Mouse (Mus musculus) bone marrow macrophage, adult 2 months (primary cell): ENCODE measurements around the gene 4930564D02Rik. TPM values are rescaled to one million over a fixed set of nuclear protein-coding genes. Genes with fewer than 3 reads are reported as not detected.

Source experiments
- H3K27ac ChIP-seq: 2 replicates; pipeline ENCODE4 v1.5.1; 2012; ENCODE audit warnings: low read depth, low read length; ENCODE audit not compliant: insufficient read depth
- H3K4me1 ChIP-seq: 2 replicates; pipeline ENCODE4 v1.6.1; 2012; ENCODE audit warnings: low read length; ENCODE audit not compliant: control insufficient read depth, insufficient read depth
- H3K4me3 ChIP-seq: 2 replicates; pipeline ENCODE4 v1.5.1; 2012; ENCODE audit warnings: mild to moderate bottlenecking, low read length, moderate library complexity; ENCODE audit not compliant: insufficient read depth
- CTCF ChIP-seq: IDR thresholded peaks from 2 replicates; pipeline ENCODE4 v1.5.1; 2012; ENCODE audit warnings: low read depth, mild to moderate bottlenecking, low read length, moderate library complexity
- POLR2A ChIP-seq: IDR thresholded peaks from 2 replicates; pipeline ENCODE4 v1.6.1; 2012; ENCODE audit warnings: mild to moderate bottlenecking, low read depth, low read length, borderline replicate concordance
- polyA plus RNA-seq: library from polyadenylated mRNA; stranded (reverse); fragments of >200 nt; gene quantifications from 2 replicates; pipeline ENCODE4 v1.2.4, GENCODE M21; 2012; ENCODE audit not compliant: missing spikeins, insufficient read depth, insufficient read length

The 4930564D02Rik gene
- polyA plus RNA-seq, result not detected in 2 replicates

GRCm38 (mm10) chr3:105066544-105066943 lies at the start of gene 4930564D02Rik:
TSS of gene 4930564D02Rik (plus strand) at chr3:105066844.
- Histone ChIP-seq H3K4me3 (no peak within 1 kb of the TSS), H3K4me1 (peaks cover 2% of the 10 kb centered on the region; the same call in 1 of the 2 replicates), H3K27ac (no peak within 1 kb of the TSS)
- TF ChIP-seq POLR2A (no peak), CTCF (no peak)

DNA sequence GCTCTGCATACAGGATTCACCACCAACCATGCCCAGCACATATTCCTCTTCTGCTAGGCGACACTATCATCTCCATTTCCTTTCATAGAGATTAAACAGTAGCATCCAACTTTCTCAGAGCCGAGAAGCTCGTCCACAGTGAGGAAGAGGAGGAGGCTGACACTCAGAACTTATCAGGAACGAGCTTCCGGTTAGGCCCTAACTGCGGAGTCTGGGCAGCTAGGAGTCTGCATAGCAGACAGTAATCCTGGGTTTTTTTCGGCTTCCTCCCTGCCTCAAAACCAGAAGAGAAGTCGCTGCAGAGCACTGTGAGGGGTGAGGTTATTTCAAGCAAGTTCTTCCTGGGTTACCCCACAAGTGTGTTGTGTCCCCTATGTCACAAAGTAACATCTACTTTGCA lies 49.3 kb upstream of the 4930564D02Rik start:
- Histone ChIP-seq H3K4me3 (no peak overlapping the region), H3K4me1 (peaks cover 54% of the 10 kb centered on the region), H3K27ac (no peak overlapping the region)
- TF ChIP-seq POLR2A (no peak), CTCF (no peak)

DNA sequence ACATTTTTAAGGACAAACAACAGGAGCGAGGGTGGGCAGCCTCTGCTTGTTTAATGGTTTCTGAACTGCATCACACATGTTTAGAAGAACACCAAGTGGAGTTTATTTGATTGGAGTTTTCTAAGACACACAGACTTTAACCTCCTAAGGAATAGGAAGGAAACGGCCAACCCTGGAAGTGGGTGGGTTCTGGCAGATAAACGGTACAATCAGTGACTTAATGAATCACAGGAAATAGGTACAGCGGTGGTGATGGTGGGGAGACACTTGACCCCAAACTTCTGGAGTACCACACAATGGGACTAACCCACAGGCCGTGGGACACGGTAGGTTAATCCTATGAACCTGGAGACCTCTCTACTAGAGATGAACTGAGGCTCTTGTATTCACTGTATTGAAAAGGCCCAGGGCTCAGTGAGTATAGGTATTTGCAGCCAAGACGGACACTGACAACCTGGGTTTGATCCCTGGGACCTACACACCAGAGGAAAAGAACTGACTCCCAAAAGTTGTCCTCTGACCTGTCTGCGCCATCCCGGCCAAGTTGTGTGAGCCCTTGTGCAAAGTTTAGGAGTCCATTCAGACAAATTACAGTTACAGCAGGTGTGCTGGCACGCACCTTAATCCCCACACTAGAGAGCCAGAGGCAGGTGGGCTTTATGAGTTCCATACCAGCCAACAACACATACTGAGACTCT lies 48.4 kb upstream of the 4930564D02Rik start:
- H3K4me1 ChIP-seq, result peaks cover 62% of the 10 kb centered on the region
- no peak overlapping the region for H3K4me3 ChIP-seq
- TF ChIP-seq CTCF (no peak), POLR2A (no peak)
- no peak overlapping the region for H3K27ac ChIP-seq

DNA sequence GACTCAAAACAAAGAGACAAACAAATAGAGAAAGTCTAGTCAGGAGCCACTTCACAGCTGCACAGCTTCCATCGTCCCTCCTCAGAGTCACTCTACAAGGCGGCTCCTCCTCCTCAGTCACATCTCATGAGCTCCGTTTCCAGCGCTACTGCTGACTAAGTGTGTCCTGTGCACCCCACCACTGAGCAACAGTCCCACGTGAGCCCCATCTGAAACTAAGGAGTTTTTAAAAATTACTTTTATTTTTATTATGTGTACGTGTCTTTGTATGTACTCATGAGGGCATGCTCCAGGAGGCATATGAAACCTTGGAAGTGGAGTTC lies 47.9 kb upstream of the 4930564D02Rik start:
- no peak overlapping the region for H3K4me3 ChIP-seq
- no peak for TF ChIP-seq CTCF
- TF ChIP-seq POLR2A, result no peak
- peaks cover 64% of the 10 kb centered on the region for H3K4me1 ChIP-seq
- H3K27ac ChIP-seq, result no peak overlapping the region

DNA sequence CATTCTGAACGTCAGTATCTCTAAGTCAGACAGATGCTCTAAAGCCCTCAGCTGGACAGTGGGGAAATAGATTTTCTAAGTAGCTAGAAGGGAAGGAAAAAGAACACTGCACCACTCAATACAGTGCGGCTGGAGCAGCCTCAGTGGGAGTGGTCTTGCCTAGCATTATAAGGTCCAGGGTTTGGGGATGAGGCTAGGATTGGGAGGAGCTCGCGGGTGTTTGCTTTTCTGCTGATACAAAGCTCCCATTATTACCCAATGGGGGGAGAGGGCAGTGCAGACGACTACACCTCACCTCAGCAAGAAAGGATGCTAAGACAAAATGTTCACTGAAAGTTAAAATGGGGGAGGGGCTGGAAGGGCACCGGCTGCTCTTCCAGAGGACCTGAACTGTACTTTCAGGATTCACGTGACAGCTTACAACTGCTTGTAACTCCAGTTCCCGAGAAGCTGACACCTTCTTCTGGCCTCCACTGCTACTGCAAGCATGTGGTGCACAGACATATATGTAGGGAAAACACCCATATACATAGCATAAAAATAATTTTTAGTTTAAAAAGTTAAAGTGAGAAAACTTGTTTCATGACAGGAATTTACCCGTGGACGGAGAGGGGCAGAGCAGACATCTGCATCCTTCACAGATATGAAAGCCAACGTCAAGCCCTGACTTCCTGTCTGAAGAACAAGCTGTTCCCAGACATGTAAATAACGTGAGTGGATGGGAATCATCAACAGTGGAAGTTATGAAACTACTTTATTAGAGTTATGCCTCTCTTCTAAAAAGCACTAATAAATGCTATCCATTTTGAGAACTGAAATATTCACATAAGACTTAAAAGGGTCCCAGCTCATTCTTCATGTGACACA lies 46.6 kb upstream of the 4930564D02Rik start:
- no peak for TF ChIP-seq POLR2A
- no peak for TF ChIP-seq CTCF
- H3K27ac ChIP-seq, result no peak overlapping the region
- no peak overlapping the region for H3K4me3 ChIP-seq
- H3K4me1 ChIP-seq, result peaks cover 75% of the 10 kb centered on the region

GRCm38 (mm10) chr3:105023371-105024005 lies 43.2 kb upstream of the 4930564D02Rik start:
- Histone ChIP-seq H3K27ac (peak overlapping the region; percentile 99), H3K4me1 (peaks cover 57% of the 10 kb centered on the region), H3K4me3 (peak overlapping the region; percentile 1)
- TF ChIP-seq POLR2A (no peak), CTCF (no peak)

DNA sequence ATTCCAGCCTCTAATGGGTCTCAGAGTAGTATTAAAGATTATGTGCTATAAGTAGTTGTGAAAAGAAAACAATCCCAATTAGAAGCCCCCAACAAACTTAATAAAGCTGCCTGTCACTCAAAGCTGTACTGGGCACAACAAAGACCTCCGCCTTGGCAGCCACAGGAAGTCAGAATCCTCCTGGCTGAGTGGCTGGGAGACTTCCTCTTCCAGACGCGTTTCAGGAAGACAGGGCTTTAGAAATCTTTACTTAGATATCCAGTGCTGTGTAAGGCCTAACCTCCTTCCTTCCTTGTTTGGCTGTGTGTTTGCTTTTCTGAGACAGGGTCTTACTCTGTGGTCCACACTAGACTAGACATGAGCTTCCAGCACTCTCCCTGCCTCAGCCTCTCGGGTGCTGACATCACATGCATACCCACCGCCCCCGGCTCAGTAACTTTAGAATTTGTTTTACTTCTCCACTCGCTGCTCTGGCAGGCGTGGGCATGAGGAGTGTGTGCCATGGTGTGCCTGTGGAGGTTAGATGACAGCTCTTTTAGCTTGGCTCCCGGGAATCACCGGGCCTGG lies 30.3 kb upstream of the 4930564D02Rik start:
- TF ChIP-seq CTCF (no peak), POLR2A (no peak)
- H3K27ac ChIP-seq, result peak overlapping the region; percentile 99
- H3K4me3 ChIP-seq, result no peak overlapping the region
- peaks cover 56% of the 10 kb centered on the region for H3K4me1 ChIP-seq

- Histone ChIP-seq H3K27ac (peak overlapping the region; percentile 99), H3K4me1 (peaks cover 63% of the 10 kb centered on the region), H3K4me3 (no peak overlapping the region)
- no peak for TF ChIP-seq CTCF
- no peak for TF ChIP-seq POLR2A
Observed at GRCm38 (mm10) chr3:105037240-105037770, 29.3 kb upstream of the 4930564D02Rik start.

DNA sequence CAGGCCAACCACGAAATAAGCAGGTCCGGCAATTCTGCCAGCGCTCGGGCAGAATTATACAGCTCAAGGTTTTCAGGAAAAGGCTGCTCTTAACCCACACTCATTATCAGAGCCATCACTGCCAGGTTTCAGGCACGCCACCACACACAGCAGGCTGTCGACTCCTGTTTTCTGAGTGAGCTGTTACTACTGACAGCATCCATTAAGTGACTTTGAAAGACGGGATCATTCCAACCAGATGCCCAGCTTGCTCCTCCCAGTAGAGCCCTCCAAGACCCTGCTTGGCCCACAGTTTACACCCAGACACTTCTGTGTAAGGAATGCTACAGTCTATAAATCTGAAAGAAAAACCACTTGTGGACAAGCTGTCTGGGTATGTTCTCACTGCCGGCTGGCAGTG lies 26.6 kb upstream of the 4930564D02Rik start:
- no peak overlapping the region for H3K4me3 ChIP-seq
- TF ChIP-seq POLR2A, result no peak
- TF ChIP-seq CTCF, result no peak
- peaks cover 86% of the 10 kb centered on the region for H3K4me1 ChIP-seq
- no peak overlapping the region for H3K27ac ChIP-seq
